Mouse (Mus musculus) adrenal gland, postnatal 36 days (tissue): Measurements from ENCODE around the gene Eddm3b. TPM values are rescaled to one million over a fixed set of nuclear protein-coding genes. Genes with fewer than 3 reads are reported as not detected.
"Not testable (repeated sequence)": the region's sequence is repeated elsewhere in the genome, so short reads cannot be mapped to it uniquely, and the experiment has no call there.

ENCODE experiments used
- DNase-seq, 2 experiments: peaks; one replicate each; pipeline ENCODE4 v3.0.0; 2021; ENCODE audit warnings: mixed read lengths in 1 of 2
- total RNA-seq, 2 experiments: library from RNA; stranded (reverse); gene quantifications; 2 replicates each; pipeline ENCODE4 v1.2.3; 2021

Gene Eddm3b
- total RNA-seq, 2 experiments from 2014 or later, result not detected

- DNase-seq, result no peak
These were observed 29.1 kb downstream of the Eddm3b start for GRCm38 (mm10) chr14:51143287-51143686.

- no peak for DNase-seq
These were observed 29.7 kb downstream of the Eddm3b start for GRCm38 (mm10) chr14:51143937-51144336.

- DNase-seq, result no peak
These were observed 30.2 kb downstream of the Eddm3b start for GRCm38 (mm10) chr14:51144451-51144850.

GRCm38 (mm10) chr14:51145521-51145920, 31.3 kb downstream of the Eddm3b start:
- DNase-seq, result no peak

- no peak for DNase-seq
These were observed 32.5 kb downstream of the Eddm3b start, which contains the start of gene Rnase1 for GRCm38 (mm10) chr14:51146685-51147084. Gene Rnase1, minus strand, starts transcription at chr14:51146785.

- DNase-seq, result no peak
These were observed 33.8 kb downstream of the Eddm3b start for GRCm38 (mm10) chr14:51148006-51148405.

GRCm38 (mm10) chr14:51149164-51149563, 34.9 kb downstream of the Eddm3b start:
- no peak for DNase-seq

GRCm38 (mm10) chr14:51150206-51150831, 36.1 kb downstream of the Eddm3b start:
- no peak for DNase-seq

- no peak for DNase-seq
These were observed 38.1 kb downstream of the Eddm3b start for GRCm38 (mm10) chr14:51152249-51152870.

GRCm38 (mm10) chr14:51156056-51156735, 42.0 kb downstream of the Eddm3b start:
- DNase-seq, result no peak

- DNase-seq, result no peak
These were observed 42.5 kb downstream of the Eddm3b start for GRCm38 (mm10) chr14:51156736-51157068.

- no peak for DNase-seq
These were observed 42.8 kb downstream of the Eddm3b start for GRCm38 (mm10) chr14:51157072-51157471.

- DNase-seq, result peak in 1 of 2 experiments; percentile 15
These were observed 47.8 kb downstream of the Eddm3b start, which contains the start of gene Rnase2b for GRCm38 (mm10) chr14:51161976-51162375. Gene Rnase2b, plus strand, starts transcription at chr14:51162260.

GRCm38 (mm10) chr14:51163323-51163722, 49.1 kb downstream of the Eddm3b start:
- DNase-seq, result not testable (repeated sequence)

GRCm38 (mm10) chr14:51165435-51165834, 51.2 kb downstream of the Eddm3b start:
- DNase-seq, result no peak

GRCm38 (mm10) chr14:51166068-51166467, 51.8 kb downstream of the Eddm3b start:
- no peak for DNase-seq

Other genes starting within 250 kb of the Eddm3b start
- 10 to 100 TPM; 18.2 to 21.6 TPM for gene Tep1, start 243.9 kb upstream of the Eddm3b start, total RNA-seq
- under 1 TPM; 0.50 to 0.63 TPM for gene Klhl33, start 216.9 kb upstream of the Eddm3b start, total RNA-seq
- gene Osgep, start 189.5 kb upstream of the Eddm3b start, total RNA-seq, result 10 to 100 TPM; 42.9 to 57.8 TPM
- 10 to 100 TPM; 61.0 to 89.4 TPM for gene Apex1, start 189.5 kb upstream of the Eddm3b start, total RNA-seq
- gene Pip4p1, start 183.6 kb upstream of the Eddm3b start, total RNA-seq, result 10 to 100 TPM; 58.5 to 65.6 TPM
- 10 to 100 TPM; 43.1 to 45.2 TPM for gene Pnp, start 183.3 kb upstream of the Eddm3b start, total RNA-seq
- 10 to 100 TPM; 37.6 to 46.1 TPM for gene Gm49342, start 169.9 kb upstream of the Eddm3b start, total RNA-seq
- gene Pnp2, start 158.4 kb upstream of the Eddm3b start, total RNA-seq, result 1 to 10 TPM; 2.1 to 2.9 TPM
- under 1 TPM; 0.23 to 0.26 TPM for gene Rnase10, start 106.7 kb upstream of the Eddm3b start, total RNA-seq
- gene Rnase9, start 72.6 kb upstream of the Eddm3b start, total RNA-seq, result not detected
- not detected for gene Rnase11, start 64.3 kb upstream of the Eddm3b start, total RNA-seq
- not detected for gene Rnase12, start 56.8 kb upstream of the Eddm3b start, total RNA-seq
- gene Olfr750, start 40.0 kb upstream of the Eddm3b start, total RNA-seq, result not detected
- gene Rnase4, start 23.3 kb upstream of the Eddm3b start, total RNA-seq, result 10 to 100 TPM; 40.6 to 52.3 TPM
- 1 to 10 TPM; 5.5 to 5.8 TPM for gene Ang, start 23.3 kb upstream of the Eddm3b start, total RNA-seq
- 1 to 10 TPM in 1 of 2 experiments, under 1 TPM in 1; 0.46 to 1.4 TPM for gene Rnase6, start 9.5 kb downstream of the Eddm3b start, total RNA-seq
- not detected for gene Rnase1, start 32.4 kb downstream of the Eddm3b start, total RNA-seq
- gene Rnase2b, start 47.8 kb downstream of the Eddm3b start, total RNA-seq, result not detected
- gene Ang2, start 84.7 kb downstream of the Eddm3b start, total RNA-seq, result not detected
- gene Ear14, start 89.0 kb downstream of the Eddm3b start, total RNA-seq, result not detected
- 10 to 100 TPM in 1 of 2 experiments, 1 to 10 TPM in 1; 4.7 to 13.6 TPM for gene Rnase2a, start 141.7 kb downstream of the Eddm3b start, total RNA-seq
- gene Gm7247, start 247.3 kb downstream of the Eddm3b start, total RNA-seq, result not detected